Mouse (Mus musculus) liver, adult 2 months (tissue): ENCODE measurements around the gene Mpp6. TPM values are rescaled to one million over a fixed set of nuclear protein-coding genes. Genes with fewer than 3 reads are reported as not detected.

Experiments
- DNase-seq: peaks from one replicate; pipeline ENCODE4 v3.0.0-alpha.2; 2011; ENCODE audit warnings: low read depth, low spot score; ENCODE audit errors: extremely low read depth
- H3K27ac ChIP-seq: fragments of 200-500 bp; replicated peaks from 2 replicates; pipeline ENCODE4 v1.5.1; 2012; ENCODE audit warnings: low read depth, mild to moderate bottlenecking, control low read depth, inconsistent platforms, low read length; ENCODE audit not compliant: insufficient read depth
- H3K27me3 ChIP-seq: fragments of 200-500 bp; 2 replicates; pipeline ENCODE4 v1.6.1; 2012; ENCODE audit warnings: mild to moderate bottlenecking, moderate library complexity, low read length, inconsistent platforms; ENCODE audit not compliant: control insufficient read depth, insufficient read depth
- H3K36me3 ChIP-seq: fragments of 200-500 bp; 2 replicates; pipeline ENCODE4 v1.6.1; 2012; ENCODE audit warnings: low read length, inconsistent platforms; ENCODE audit not compliant: control insufficient read depth, insufficient read depth
- H3K4me1 ChIP-seq: fragments of 200-500 bp; 2 replicates; pipeline ENCODE4 v1.6.1; 2011; ENCODE audit warnings: low read length; ENCODE audit not compliant: control insufficient read depth, insufficient read depth
- H3K4me3 ChIP-seq: fragments of 200-500 bp; 2 replicates; pipeline ENCODE4 v1.5.1; 2011; ENCODE audit warnings: low read depth, mild to moderate bottlenecking, control low read depth, low read length, moderate library complexity; ENCODE audit not compliant: insufficient read depth
- H3K79me2 ChIP-seq: fragments of 200-500 bp; 2 replicates; pipeline ENCODE4 v1.6.1; 2012; ENCODE audit warnings: inconsistent platforms, mild to moderate bottlenecking, low read length, moderate library complexity; ENCODE audit not compliant: control insufficient read depth, insufficient read depth
- H3K9ac ChIP-seq: fragments of 200-500 bp; 2 replicates; pipeline ENCODE4 v1.6.1; 2012; ENCODE audit warnings: low read depth, mild to moderate bottlenecking, control low read depth, inconsistent platforms, low read length
- CTCF ChIP-seq: fragments of 200-500 bp; IDR thresholded peaks from 2 replicates; pipeline ENCODE4 v1.5.1; 2011; ENCODE audit warnings: low read depth, low read length, control low read depth
- POLR2A ChIP-seq: fragments of 200-500 bp; IDR thresholded peaks from 2 replicates; pipeline ENCODE4 v1.6.1; 2011; ENCODE audit warnings: low read length, control low read depth; ENCODE audit not compliant: insufficient read depth; ENCODE audit errors: extremely low read depth
- WGBS: fragments of 180-500 bp; shearing (Covaris S2); methylation state at CpG from one replicate; pipeline ENCODE4 v1.1.7; 2018; 5-methylcytosine and 5-hydroxymethylcytosine counted together
- polyA plus RNA-seq: library from polyadenylated mRNA; depleted of rRNA; stranded (reverse); fragments of >200 nt; gene quantifications from 2 replicates; pipeline ENCODE4 v1.2.3, GENCODE M21; 2012
- total RNA-seq: library from RNA; depleted of rRNA; stranded (reverse); fragments of >200 nt; gene quantifications from 2 replicates; pipeline ENCODE4 v1.2.3, GENCODE M21; 2014

Gene Mpp6
- total and polyA plus RNA-seq, 2 experiments = 17.9 to 68.2 TPM

DNA sequence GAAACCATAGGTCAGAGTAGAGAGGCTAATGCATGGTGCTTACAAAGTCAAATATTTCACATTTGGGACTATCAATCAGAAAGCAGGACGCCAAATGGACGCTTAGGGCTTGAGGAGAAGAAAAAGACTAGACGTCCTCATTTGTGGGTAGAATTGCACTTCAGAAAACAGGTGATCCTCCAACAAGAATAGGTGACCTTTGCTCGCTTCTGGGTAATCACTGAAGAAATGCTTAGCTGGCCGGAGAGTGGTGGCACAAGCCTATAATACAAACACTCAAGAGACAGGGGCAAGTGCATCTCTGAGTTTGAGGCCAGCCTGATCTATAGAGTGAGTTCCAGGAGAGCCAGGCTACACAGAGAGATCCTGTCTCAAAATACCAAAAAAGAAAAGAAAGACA lies 83.8 kb downstream of the Mpp6 start:
- Histone ChIP-seq H3K79me2 (no peaks in the 10 kb centered on the region; the same call in 1 of the 2 replicates), H3K27me3 (no peaks in the 10 kb centered on the region), H3K27ac (no peak overlapping the region), H3K9ac (no peak overlapping the region), H3K4me3 (no peak overlapping the region), H3K36me3 (peaks cover 9% of the 10 kb centered on the region), H3K4me1 (peaks cover 22% of the 10 kb centered on the region)
- 47% methylated on average over 5 of the region's 5 CpGs for WGBS
- no peak for TF ChIP-seq CTCF
- no peak for TF ChIP-seq POLR2A
- peak; percentile 68 for DNase-seq

DNA sequence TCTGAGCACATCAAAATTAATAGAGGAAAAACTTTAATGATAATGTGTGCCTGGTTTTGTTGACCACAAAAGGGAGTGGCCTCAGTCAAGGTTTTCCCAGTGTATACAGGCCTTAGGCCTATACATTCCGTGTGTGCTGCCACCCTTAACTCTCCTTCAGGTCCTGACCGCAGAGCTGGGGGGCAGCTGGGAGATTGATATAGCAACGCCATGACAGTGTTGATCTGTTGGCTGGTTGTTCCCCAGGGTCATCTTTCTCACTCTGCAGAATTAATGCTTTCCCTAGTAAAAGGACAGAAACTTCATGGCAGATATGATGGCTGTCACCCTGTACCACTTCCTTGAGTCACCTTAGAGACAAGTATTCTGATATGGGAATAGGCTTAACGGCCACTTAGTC lies 94.3 kb downstream of the Mpp6 start:
- H3K79me2 ChIP-seq = no peaks in the 10 kb centered on the region
- peaks cover 7% of the 10 kb centered on the region; the same call in 1 of the 2 replicates for H3K36me3 ChIP-seq
- no peaks in the 10 kb centered on the region for H3K4me1 ChIP-seq
- 95% methylated on average over 4 of the region's 4 CpGs for WGBS
- no peak for DNase-seq
- no peak for TF ChIP-seq POLR2A
- no peaks in the 10 kb centered on the region for H3K27me3 ChIP-seq
- no peak overlapping the region for H3K4me3 ChIP-seq
- no peak overlapping the region for H3K27ac ChIP-seq
- H3K9ac ChIP-seq = no peak overlapping the region

DNA sequence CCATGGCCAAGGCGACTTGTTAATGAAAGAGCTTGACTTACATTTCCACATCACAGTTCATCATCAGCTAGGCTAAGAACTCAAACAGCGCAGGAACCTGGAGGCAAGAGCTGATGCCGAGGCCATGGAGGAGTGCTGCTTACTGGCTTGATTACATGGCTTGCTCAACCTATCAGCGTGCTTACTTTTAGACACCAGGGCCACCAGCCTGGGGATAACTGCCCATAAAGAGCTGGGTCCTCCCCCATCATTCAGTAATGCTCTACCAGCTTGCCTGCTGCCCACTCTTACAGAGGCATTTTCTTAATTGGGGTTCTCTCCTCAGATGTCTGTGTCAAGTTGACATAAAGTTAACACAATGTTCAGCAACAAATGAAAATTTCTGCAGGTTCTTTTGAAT lies 95.1 kb downstream of the Mpp6 start:
- Histone ChIP-seq H3K36me3 (peaks cover 6% of the 10 kb centered on the region; the same call in 1 of the 2 replicates), H3K27ac (no peak overlapping the region), H3K4me1 (no peaks in the 10 kb centered on the region), H3K9ac (no peak overlapping the region), H3K4me3 (no peak overlapping the region), H3K79me2 (no peaks in the 10 kb centered on the region), H3K27me3 (no peaks in the 10 kb centered on the region)
- 96% methylated on average over 4 of the region's 4 CpGs for WGBS
- DNase-seq = no peak
- TF ChIP-seq CTCF = no peak
- TF ChIP-seq POLR2A = no peak

DNA sequence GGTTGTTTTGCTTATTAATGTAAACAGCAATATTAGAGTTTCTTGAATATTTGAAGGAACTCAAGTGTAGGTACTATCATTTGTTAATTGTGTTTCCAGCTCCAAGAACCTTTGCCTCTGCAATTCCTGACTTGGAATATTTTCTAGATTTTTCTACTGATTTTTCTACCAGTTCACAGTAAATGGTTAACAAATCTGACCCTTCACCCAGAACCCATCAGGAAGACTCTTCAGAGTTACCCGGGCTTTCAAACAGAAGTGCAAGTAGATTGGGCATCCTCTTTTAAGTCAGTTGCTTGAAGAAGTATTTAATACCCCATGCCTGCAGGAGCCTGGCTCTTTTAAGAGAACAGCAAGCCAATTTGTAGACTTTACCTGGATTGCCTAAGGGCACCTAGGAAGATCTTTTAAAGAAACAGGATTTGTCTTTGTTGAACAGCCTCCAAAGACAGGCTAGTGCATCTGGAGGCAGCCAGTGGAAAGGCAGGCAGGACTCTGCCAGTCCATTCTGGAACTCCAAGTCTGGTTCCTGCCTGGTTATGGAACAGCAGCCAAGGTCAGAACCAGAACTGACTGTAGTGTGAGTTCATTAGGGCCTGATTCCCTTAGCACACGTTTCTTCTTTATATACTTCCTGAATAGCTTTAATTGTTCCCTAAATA lies 104.8 kb downstream of the Mpp6 start:
- no peak overlapping the region; the same call in 1 of the 2 replicates for H3K27ac ChIP-seq
- 6% methylated on average over 2 of the region's 2 CpGs for WGBS
- no peaks in the 10 kb centered on the region for H3K79me2 ChIP-seq
- no peak for TF ChIP-seq POLR2A
- TF ChIP-seq CTCF = no peak
- peak; percentile 63 for DNase-seq
- H3K36me3 ChIP-seq = no peaks in the 10 kb centered on the region; the same call in 1 of the 2 replicates
- no peak overlapping the region for H3K4me3 ChIP-seq
- H3K9ac ChIP-seq = no peak overlapping the region
- no peaks in the 10 kb centered on the region for H3K27me3 ChIP-seq
- peaks cover 17% of the 10 kb centered on the region for H3K4me1 ChIP-seq

DNA sequence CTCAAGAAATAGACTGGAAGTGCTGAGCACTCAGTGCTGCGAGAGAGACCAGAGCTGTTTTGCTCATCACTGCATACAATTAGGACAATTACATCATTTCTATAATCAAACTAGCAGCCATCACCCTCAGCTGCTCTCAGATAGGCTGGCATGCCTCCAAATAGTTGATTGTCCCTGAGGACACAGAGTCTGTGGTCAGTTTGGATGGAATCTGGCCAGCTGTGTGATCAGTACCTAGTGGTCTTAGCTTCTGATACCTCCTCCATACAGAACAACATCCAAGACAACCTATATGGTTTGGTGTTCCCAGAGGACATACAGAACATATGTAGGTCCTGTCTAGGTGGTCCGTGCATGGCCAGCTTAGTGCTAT lies 105.3 kb downstream of the Mpp6 start:
- no peak overlapping the region for H3K4me3 ChIP-seq
- no peak overlapping the region for H3K9ac ChIP-seq
- no peaks in the 10 kb centered on the region; the same call in 1 of the 2 replicates for H3K36me3 ChIP-seq
- H3K4me1 ChIP-seq = peaks cover 17% of the 10 kb centered on the region
- no peaks in the 10 kb centered on the region for H3K27me3 ChIP-seq
- WGBS = 66% methylated on average over 2 of the region's 2 CpGs
- DNase-seq = peak; percentile 30
- TF ChIP-seq POLR2A = no peak
- no peak overlapping the region for H3K27ac ChIP-seq
- H3K79me2 ChIP-seq = no peaks in the 10 kb centered on the region

DNA sequence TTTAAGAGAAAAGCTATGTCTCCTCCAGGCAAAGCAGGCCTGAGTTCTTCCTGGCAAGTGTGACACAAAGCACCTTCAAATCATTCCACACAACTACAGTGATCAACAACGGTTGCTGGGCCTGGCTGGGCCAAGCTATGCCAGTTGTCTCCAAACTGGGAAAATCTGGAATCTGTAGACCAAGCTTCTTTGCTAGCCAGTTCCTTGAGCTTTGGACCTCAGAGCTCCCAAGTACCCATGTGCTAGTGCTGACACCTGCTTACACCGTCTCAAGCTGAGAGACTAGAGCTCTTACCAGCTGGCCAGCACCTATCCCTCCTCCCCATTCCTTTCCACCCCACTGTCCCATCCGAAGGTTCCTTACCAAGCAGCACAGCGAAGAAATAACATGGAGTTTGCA lies 105.9 kb downstream of the Mpp6 start:
- no peaks in the 10 kb centered on the region for H3K36me3 ChIP-seq
- H3K79me2 ChIP-seq = no peaks in the 10 kb centered on the region
- 94% methylated on average over 4 of the region's 4 CpGs for WGBS
- H3K4me3 ChIP-seq = no peak overlapping the region
- H3K27me3 ChIP-seq = no peaks in the 10 kb centered on the region
- H3K4me1 ChIP-seq = peaks cover 17% of the 10 kb centered on the region
- TF ChIP-seq POLR2A = no peak
- TF ChIP-seq CTCF = no peak
- no peak overlapping the region for H3K9ac ChIP-seq
- H3K27ac ChIP-seq = no peak overlapping the region
- DNase-seq = no peak
